Mouse (Mus musculus) liver, adult 2 months (tissue): ENCODE measurements around the gene DXBay18. TPM values are rescaled to one million over a fixed set of nuclear protein-coding genes. Genes with fewer than 3 reads are reported as not detected.

Experiments
- polyA plus RNA-seq: library from polyadenylated mRNA; depleted of rRNA; stranded (reverse); fragments of >200 nt; gene quantifications from 2 replicates; pipeline ENCODE4 v1.2.3, GENCODE M21; 2012; rRNA removed
- total RNA-seq: library from RNA; depleted of rRNA; stranded (reverse); fragments of >200 nt; gene quantifications from 2 replicates; pipeline ENCODE4 v1.2.3, GENCODE M21; 2014; rRNA removed

DXBay18 gene
- total and polyA plus RNA-seq, 2 experiments = not detected

Other genes starting within 250 kb of the DXBay18 start
- 14.6 and 19.4 TPM in 2 replicates for gene Cetn2, start 231.0 kb downstream of the DXBay18 start, total RNA-seq
- gene Cetn2, start 231.0 kb downstream of the DXBay18 start, polyA plus RNA-seq = 3.2 and 3.9 TPM in 2 replicates
- gene Nsdhl, start 230.9 kb downstream of the DXBay18 start, total RNA-seq = 26.0 and 35.0 TPM in 2 replicates
- gene Nsdhl, start 230.9 kb downstream of the DXBay18 start, polyA plus RNA-seq = 51.8 and 61.0 TPM in 2 replicates
- 0.13 and 0.18 TPM in 2 replicates for gene Zfp185, start 162.1 kb downstream of the DXBay18 start, total RNA-seq
- 0.07 and 0.15 TPM in 2 replicates for gene Zfp185, start 162.1 kb downstream of the DXBay18 start, polyA plus RNA-seq
- not detected in 2 replicates for gene Pnma5, start 112.3 kb downstream of the DXBay18 start, total RNA-seq
- gene Pnma5, start 112.3 kb downstream of the DXBay18 start, polyA plus RNA-seq = not detected in 2 replicates
- not detected in 2 replicates for gene Pnma3, start 84.7 kb downstream of the DXBay18 start, total RNA-seq
- not detected in 2 replicates for gene Pnma3, start 84.7 kb downstream of the DXBay18 start, polyA plus RNA-seq
- 0.37 and 1.1 TPM in 2 replicates for gene Xlr4a, start 67.0 kb downstream of the DXBay18 start, total RNA-seq
- not detected in 2 replicates for gene Xlr4a, start 67.0 kb downstream of the DXBay18 start, polyA plus RNA-seq
- gene Xlr3a, start 52.4 kb downstream of the DXBay18 start, total RNA-seq = 5.8 and 8.3 TPM in 2 replicates
- gene Xlr3a, start 52.4 kb downstream of the DXBay18 start, polyA plus RNA-seq = 1.4 TPM in 1 of 2 replicates, not detected in the other
- 0.13 TPM in 1 of 2 replicates, not detected in the other for gene Gm14685, start 32.4 kb downstream of the DXBay18 start, total RNA-seq
- not detected in 2 replicates for gene Gm14685, start 32.4 kb downstream of the DXBay18 start, polyA plus RNA-seq
- gene Xlr5b, start 654 bp downstream of the DXBay18 start, total RNA-seq = not detected in 2 replicates
- gene Xlr5b, start 654 bp downstream of the DXBay18 start, polyA plus RNA-seq = not detected in 2 replicates
- gene Spin2d, start 27.5 kb upstream of the DXBay18 start, total RNA-seq = not detected in 2 replicates
- gene Spin2d, start 27.5 kb upstream of the DXBay18 start, polyA plus RNA-seq = not detected in 2 replicates
- gene Xlr3b, start 42.8 kb upstream of the DXBay18 start, total RNA-seq = 0.54 TPM in 1 of 2 replicates, not detected in the other
- not detected in 2 replicates for gene Xlr3b, start 42.8 kb upstream of the DXBay18 start, polyA plus RNA-seq
- gene Xlr4b, start 64.9 kb upstream of the DXBay18 start, total RNA-seq = 0.27 TPM in 1 of 2 replicates, not detected in the other
- 0.07 TPM in 1 of 2 replicates, not detected in the other for gene Xlr4b, start 64.9 kb upstream of the DXBay18 start, polyA plus RNA-seq
- 3.2 and 3.6 TPM in 2 replicates for gene F8a, start 78.8 kb upstream of the DXBay18 start, total RNA-seq
- 7.1 and 8.0 TPM in 2 replicates for gene F8a, start 78.8 kb upstream of the DXBay18 start, polyA plus RNA-seq
- gene Xlr4c, start 93.7 kb upstream of the DXBay18 start, total RNA-seq = 0.28 and 0.40 TPM in 2 replicates
- not detected in 2 replicates for gene Xlr4c, start 93.7 kb upstream of the DXBay18 start, polyA plus RNA-seq
- not detected in 2 replicates for gene Xlr3c, start 115.9 kb upstream of the DXBay18 start, total RNA-seq
- not detected in 2 replicates for gene Xlr3c, start 115.9 kb upstream of the DXBay18 start, polyA plus RNA-seq
- not detected in 2 replicates for gene Xlr5a, start 143.5 kb upstream of the DXBay18 start, total RNA-seq
- gene Xlr5a, start 143.5 kb upstream of the DXBay18 start, polyA plus RNA-seq = not detected in 2 replicates
- not detected in 2 replicates for gene Xlr5c, start 143.5 kb upstream of the DXBay18 start, total RNA-seq
- not detected in 2 replicates for gene Xlr5c, start 143.5 kb upstream of the DXBay18 start, polyA plus RNA-seq
- gene Gm45015, start 187.4 kb upstream of the DXBay18 start, total RNA-seq = not detected in 2 replicates
- gene Gm45015, start 187.4 kb upstream of the DXBay18 start, polyA plus RNA-seq = not detected in 2 replicates
- 7.3 and 12.6 TPM in 2 replicates for gene Zfp275, start 193.2 kb upstream of the DXBay18 start, total RNA-seq
- gene Zfp275, start 193.2 kb upstream of the DXBay18 start, polyA plus RNA-seq = 3.7 and 5.7 TPM in 2 replicates
- not detected in 2 replicates for gene Gm18336, start 249.3 kb upstream of the DXBay18 start, total RNA-seq
- not detected in 2 replicates for gene Gm18336, start 249.3 kb upstream of the DXBay18 start, polyA plus RNA-seq